Mouse (Mus musculus) effector memory CD4-positive, alpha-beta T cell, adult 7 months (primary cell): ENCODE results near the gene B4galt7. TPM values are rescaled to one million over a fixed set of nuclear protein-coding genes. Genes with fewer than 3 reads are reported as not detected.

Experiments used
- polyA plus RNA-seq: library from polyadenylated mRNA; unstranded; fragments of 100-300 nt; shearing (Covaris generic); gene quantifications from one replicate; pipeline ENCODE4 v1.2.1, GENCODE M21; 2017

Gene B4galt7
- polyA plus RNA-seq: 34.4 TPM

GRCm38 (mm10) chr13:55599566-55600540, at the start of gene B4galt7:
B4galt7 (plus strand) TSS chr13:55599896.

GRCm38 (mm10) chr13:55571027-55571751, 28.5 kb upstream of the B4galt7 start, which contains the start of gene Fam193b:
Fam193b (minus strand) TSS chr13:55571120.

GRCm38 (mm10) chr13:55573432-55573831, 26.3 kb upstream of the B4galt7 start, which contains the start of gene Tmed9:
Tmed9 (plus strand) TSS chr13:55573732.

DNA sequence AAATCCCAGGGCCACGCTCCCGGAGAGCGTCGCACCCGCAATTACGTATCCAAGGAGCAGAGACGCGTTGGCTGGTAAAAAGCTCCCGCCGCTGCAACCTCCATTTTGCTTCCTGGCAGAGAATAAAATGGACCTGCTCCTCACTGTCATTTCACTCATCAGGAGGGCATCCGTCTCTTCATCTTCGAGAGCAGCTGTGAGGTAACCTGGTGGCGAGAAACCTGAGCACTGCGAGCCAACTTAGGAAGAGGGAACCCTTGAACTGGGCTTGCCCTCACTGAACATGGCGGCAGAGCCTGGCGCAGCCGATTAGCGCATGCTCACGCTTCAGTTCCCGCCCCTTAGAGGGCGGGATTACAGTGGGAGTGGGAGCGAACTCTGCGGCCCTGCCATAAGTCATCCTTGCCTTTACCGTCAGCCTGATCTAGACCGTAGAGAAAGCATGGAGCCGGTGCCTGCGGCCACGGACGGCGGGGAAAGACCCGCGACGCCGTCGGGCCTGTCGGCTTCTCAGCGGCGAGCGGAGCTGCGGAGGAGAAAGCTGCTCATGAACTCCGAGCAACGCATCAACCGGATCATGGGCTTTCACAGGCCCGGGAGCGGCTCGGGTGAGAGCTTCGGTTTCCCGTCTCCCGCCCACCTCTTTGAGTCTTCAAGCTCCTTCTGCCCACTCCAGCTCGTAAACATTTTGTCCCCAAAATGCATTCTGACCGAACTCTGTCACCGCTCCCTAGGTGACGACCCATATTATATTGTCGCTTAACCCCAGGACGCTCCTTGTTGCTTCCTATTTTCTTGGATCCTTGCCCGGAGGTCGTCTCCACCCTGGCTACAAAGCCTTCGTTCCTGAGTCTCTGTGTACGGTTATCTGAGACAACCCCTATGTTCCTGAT, 23.2 kb downstream of the B4galt7 start, which contains the start of gene Caml:
TSS of gene Caml (plus strand) at position 357 of the 893 bp plus-strand sequence.

DNA sequence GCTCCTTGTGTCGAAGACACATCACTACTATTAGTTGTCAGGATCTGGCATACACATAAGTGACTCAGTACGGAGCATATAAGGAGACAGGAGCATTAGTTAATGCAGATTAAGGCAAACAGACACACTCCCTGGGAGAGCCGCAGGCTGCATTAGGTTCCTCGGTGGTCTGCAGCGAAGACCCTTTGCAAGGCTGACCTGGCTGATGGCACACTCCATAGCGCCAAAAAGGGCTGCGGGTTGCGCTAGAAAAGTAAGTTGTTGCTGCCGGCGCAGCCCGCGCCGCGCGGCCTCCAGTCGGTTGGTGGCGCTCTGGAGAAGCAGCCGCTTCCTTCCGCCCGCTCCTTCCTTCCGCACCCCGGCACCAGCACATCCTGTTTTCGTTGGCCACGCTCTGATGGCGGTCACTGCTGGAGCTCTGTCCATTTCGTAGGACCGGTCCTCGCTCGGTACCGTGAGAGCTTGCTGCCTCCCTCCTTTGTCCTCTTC, 35.0 kb downstream of the B4galt7 start, which contains the start of gene Ddx46:
TSS of gene Ddx46 (plus strand) at position 389 of the 489 bp plus-strand sequence.

Other genes with a start within 250 kb of the B4galt7 start
- 148 TPM for gene Lman2, start 237.1 kb upstream of the B4galt7 start, polyA plus RNA-seq
- gene Rgs14, start 230.2 kb upstream of the B4galt7 start, polyA plus RNA-seq: 66.5 TPM
- gene Slc34a1, start 201.7 kb upstream of the B4galt7 start, polyA plus RNA-seq: 0.28 TPM
- gene Pfn3, start 184.7 kb upstream of the B4galt7 start, polyA plus RNA-seq: 0.82 TPM
- gene F12, start 173.1 kb upstream of the B4galt7 start, polyA plus RNA-seq: not detected
- 345 TPM for gene Grk6, start 154.8 kb upstream of the B4galt7 start, polyA plus RNA-seq
- gene Prr7, start 135.6 kb upstream of the B4galt7 start, polyA plus RNA-seq: 8.0 TPM
- not detected for gene Dbn1, start 111.8 kb upstream of the B4galt7 start, polyA plus RNA-seq
- gene Pdlim7, start 86.2 kb upstream of the B4galt7 start, polyA plus RNA-seq: 8.9 TPM
- not detected for gene Dok3, start 70.6 kb upstream of the B4galt7 start, polyA plus RNA-seq
- 68.7 TPM for gene Ddx41, start 63.2 kb upstream of the B4galt7 start, polyA plus RNA-seq
- 51.6 TPM for gene Fam193b, start 28.8 kb upstream of the B4galt7 start, polyA plus RNA-seq
- gene Tmed9, start 26.2 kb upstream of the B4galt7 start, polyA plus RNA-seq: 224 TPM
- 23.9 TPM for gene Caml, start 23.1 kb downstream of the B4galt7 start, polyA plus RNA-seq
- gene Ddx46, start 35.1 kb downstream of the B4galt7 start, polyA plus RNA-seq: 70.6 TPM
- gene B230219D22Rik, start 93.2 kb downstream of the B4galt7 start, polyA plus RNA-seq: 34.0 TPM
- 29.3 TPM for gene Txndc15, start 114.8 kb downstream of the B4galt7 start, polyA plus RNA-seq
- 45.3 TPM for gene Pcbd2, start 127.5 kb downstream of the B4galt7 start, polyA plus RNA-seq
- 0.39 TPM for gene Catsper3, start 184.7 kb downstream of the B4galt7 start, polyA plus RNA-seq
- gene Pitx1, start 236.3 kb downstream of the B4galt7 start, polyA plus RNA-seq: not detected